Mouse (Mus musculus) neural tube, embryonic 11.5 days (tissue): ENCODE measurements at regions not wholly inside any gene's neighbourhood (a gene's known extent, or its start where the extent isn't known, plus 50 kb on each side); places are given as distances from the start of the nearest gene placed in this dataset.
A peak's percentile ranks its signal among the peaks of the same experiment; 100 is the strongest.

Experiments
- ATAC-seq: fragments of 200-750 bp; cut with Nextera tagmentation; 2 replicates; pipeline ENCODE4 v1.8.0; 2017; ENCODE audit warnings: moderate number of reproducible peaks, mild to moderate bottlenecking, moderate TSS enrichment, moderate library complexity; ENCODE audit not compliant: insufficient read depth, low FRiP score, low TSS enrichment
- DNase-seq: peaks from one replicate; pipeline ENCODE4 v3.0.0-alpha.2; 2015; ENCODE audit warnings: low spot score
- H3K27ac ChIP-seq: fragments of 300-500 bp; sonication (generic); 2 replicates; pipeline ENCODE4 v1.5.1; 2014; ENCODE audit warnings: low read depth, mild to moderate bottlenecking, low read length
- H3K27me3 ChIP-seq: fragments of 300-500 bp; sonication (generic); 2 replicates; pipeline ENCODE4 v1.6.1; 2014; ENCODE audit warnings: mild to moderate bottlenecking, low read length, mixed read lengths; ENCODE audit not compliant: control insufficient read depth, insufficient read depth
- H3K36me3 ChIP-seq: fragments of 300-500 bp; sonication (generic); 2 replicates; pipeline ENCODE4 v1.6.1; 2014; ENCODE audit warnings: mild to moderate bottlenecking, low read length, moderate library complexity, mixed read lengths; ENCODE audit not compliant: control insufficient read depth, insufficient read depth
- H3K4me1 ChIP-seq: fragments of 300-500 bp; sonication (generic); 2 replicates; pipeline ENCODE4 v1.6.1; 2014; ENCODE audit warnings: low read length, mixed read lengths; ENCODE audit not compliant: control insufficient read depth, insufficient read depth
- H3K4me2 ChIP-seq: fragments of 300-500 bp; sonication (generic); 2 replicates; pipeline ENCODE4 v1.6.1; 2014; ENCODE audit warnings: low read depth, mild to moderate bottlenecking, moderate library complexity
- H3K4me3 ChIP-seq: fragments of 300-500 bp; sonication (generic); 2 replicates; pipeline ENCODE4 v1.5.1; 2014; ENCODE audit warnings: low read depth, low read length
- H3K9ac ChIP-seq: fragments of 300-500 bp; sonication (generic); 2 replicates; pipeline ENCODE4 v1.6.1; 2014; ENCODE audit warnings: mild to moderate bottlenecking, low read length
- H3K9me3 ChIP-seq: fragments of 300-500 bp; sonication (generic); 2 replicates; pipeline ENCODE4 v1.6.1; 2016; ENCODE audit warnings: low read length; ENCODE audit not compliant: control insufficient read depth
- WGBS: fragments of 180-500 bp; shearing (Covaris S2); extraction: QIAGEN DNeasy Blood & Tissue Kit; methylation state at CpG from one replicate; pipeline ENCODE4 v1.1.7; 2014; 5-methylcytosine and 5-hydroxymethylcytosine counted together

DNA sequence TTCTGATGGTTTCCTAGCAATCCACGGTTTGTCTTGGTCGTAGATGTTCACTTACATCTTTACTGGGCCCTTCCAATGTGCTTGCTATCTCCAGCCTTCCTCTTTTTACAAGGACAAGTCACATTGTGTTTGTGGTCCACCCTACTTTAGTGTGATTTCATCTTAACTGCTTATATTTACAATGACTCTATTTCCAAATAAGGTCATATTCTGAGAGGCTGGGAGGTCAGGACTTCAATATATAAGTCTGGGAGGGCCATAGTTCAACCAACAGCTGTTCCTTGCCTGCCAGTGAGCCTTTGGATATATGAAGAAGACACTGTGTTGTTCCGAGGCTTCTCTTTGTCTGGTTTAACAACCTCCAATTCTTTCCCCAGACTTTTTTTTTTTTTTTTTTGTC is 569.9 kb downstream of the Ccdc171 start:
- no peaks in the 10 kb centered on the region for H3K27me3 ChIP-seq
- no peak overlapping the region for H3K4me2 ChIP-seq
- no peak for ATAC-seq
- DNase-seq, result no peak
- no peak overlapping the region for H3K4me3 ChIP-seq
- H3K4me1 ChIP-seq, result no peaks in the 10 kb centered on the region
- H3K9ac ChIP-seq, result no peak overlapping the region
- no peaks in the 10 kb centered on the region for H3K36me3 ChIP-seq
- no peak overlapping the region for H3K27ac ChIP-seq
- no peaks in the 10 kb centered on the region for H3K9me3 ChIP-seq
- 69% methylated on average over 3 of the region's 3 CpGs for WGBS

DNA sequence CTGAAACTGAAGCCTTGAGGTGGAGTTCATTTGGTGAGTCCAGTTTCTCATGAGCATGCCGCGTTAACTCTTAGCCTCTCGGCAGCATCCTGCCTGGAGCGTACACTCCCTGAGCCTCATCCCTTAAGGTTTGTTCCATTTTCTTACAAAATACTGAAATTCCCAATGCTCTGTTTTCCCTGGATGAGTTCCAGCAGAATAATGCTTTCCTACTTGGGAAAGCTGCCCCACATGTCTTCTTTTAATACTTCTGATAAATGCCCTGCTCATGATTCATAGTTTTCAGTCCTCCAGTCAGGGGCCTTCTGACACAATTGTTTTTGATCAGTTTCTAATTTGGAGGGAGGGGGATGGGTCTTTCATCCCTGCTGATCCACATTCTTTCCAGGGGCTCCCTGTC is 570.7 kb downstream of the Ccdc171 start:
- 85% methylated on average over 4 of the region's 4 CpGs for WGBS
- DNase-seq (no peak), ATAC-seq (no peak)
- Histone ChIP-seq H3K27me3 (no peaks in the 10 kb centered on the region), H3K4me2 (no peak overlapping the region), H3K4me1 (no peaks in the 10 kb centered on the region), H3K4me3 (no peak overlapping the region), H3K9me3 (no peaks in the 10 kb centered on the region), H3K9ac (no peak overlapping the region), H3K36me3 (no peaks in the 10 kb centered on the region), H3K27ac (no peak overlapping the region)

DNA sequence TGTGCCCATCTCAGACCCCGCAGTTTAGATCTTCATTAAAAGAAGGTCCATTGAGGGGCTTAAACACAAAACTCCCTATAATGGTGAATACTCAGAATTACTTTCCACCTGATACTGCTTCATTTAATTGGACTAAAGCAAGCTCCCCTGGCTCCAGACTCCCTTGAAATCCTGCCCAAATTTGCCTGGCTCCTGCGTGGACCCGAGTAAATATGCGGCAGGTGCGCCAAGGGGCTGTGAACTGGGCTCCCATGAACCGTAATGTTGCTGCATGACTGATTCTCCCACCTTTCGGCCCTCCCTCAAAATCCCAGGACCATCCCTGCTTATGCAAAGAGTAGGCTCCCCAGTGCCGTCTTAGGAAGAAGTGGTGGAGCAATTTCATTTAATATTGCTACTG is 573.7 kb downstream of the Ccdc171 start:
- Histone ChIP-seq H3K9me3 (no peaks in the 10 kb centered on the region), H3K9ac (no peak overlapping the region), H3K4me3 (no peak overlapping the region), H3K4me2 (no peak overlapping the region), H3K27ac (no peak overlapping the region), H3K36me3 (no peaks in the 10 kb centered on the region), H3K4me1 (no peaks in the 10 kb centered on the region), H3K27me3 (no peaks in the 10 kb centered on the region)
- WGBS, result 94% methylated on average over 8 of the region's 8 CpGs
- ATAC-seq (no peak), DNase-seq (no peak)

DNA sequence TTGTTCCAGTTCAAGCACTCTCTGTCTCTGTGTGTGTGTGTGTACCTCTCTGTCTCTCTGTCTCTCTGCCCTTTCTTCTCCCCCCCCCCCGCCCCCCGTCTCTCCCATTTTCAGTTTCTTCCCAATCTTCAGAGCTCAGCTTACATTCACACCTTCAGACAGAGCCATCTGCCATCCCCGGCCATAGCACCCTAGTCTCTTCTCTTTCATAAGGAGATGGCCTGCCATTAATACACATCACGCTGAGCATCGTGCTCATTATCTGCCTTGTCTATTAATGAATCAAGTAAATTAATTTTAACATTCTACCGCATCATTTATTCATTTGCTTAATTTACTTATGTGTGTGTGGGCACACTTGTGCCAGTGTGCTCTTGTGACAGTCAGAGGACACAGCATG is 573.2 kb downstream of the Bnc2 start:
- Histone ChIP-seq H3K4me3 (no peak overlapping the region), H3K9ac (no peak overlapping the region), H3K9me3 (no peaks in the 10 kb centered on the region), H3K27me3 (no peaks in the 10 kb centered on the region), H3K4me1 (no peaks in the 10 kb centered on the region), H3K4me2 (no peak overlapping the region), H3K27ac (no peak overlapping the region), H3K36me3 (no peaks in the 10 kb centered on the region)
- ATAC-seq (no peak), DNase-seq (no peak)
- 84% methylated on average over 6 of the region's 6 CpGs for WGBS

DNA sequence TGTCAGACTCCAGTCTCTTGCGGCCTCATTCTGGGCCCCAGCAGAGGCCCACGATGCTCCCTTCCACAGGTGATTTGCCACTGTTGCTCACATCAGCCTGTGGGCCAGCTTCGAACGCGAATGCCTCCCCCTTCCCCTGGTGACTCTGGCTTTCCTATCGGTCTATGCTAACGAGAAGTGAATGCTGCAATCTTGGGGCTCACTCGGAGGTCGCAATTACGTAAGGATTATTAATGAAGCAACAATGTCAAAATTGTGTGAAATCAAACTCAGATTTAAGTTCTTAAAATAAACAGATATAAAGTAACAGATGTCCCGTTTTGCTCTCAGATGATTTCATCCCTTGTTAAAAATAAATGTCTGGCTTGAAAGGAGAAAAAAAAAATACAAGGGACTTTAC is 572.3 kb downstream of the Bnc2 start:
- Histone ChIP-seq H3K27ac (no peak overlapping the region), H3K4me2 (no peak overlapping the region), H3K4me1 (no peaks in the 10 kb centered on the region), H3K9me3 (no peaks in the 10 kb centered on the region), H3K27me3 (no peaks in the 10 kb centered on the region), H3K36me3 (no peaks in the 10 kb centered on the region), H3K9ac (no peak overlapping the region), H3K4me3 (no peak overlapping the region)
- no peak for ATAC-seq
- DNase-seq, result no peak
- WGBS, result 86% methylated on average over 11 of the region's 11 CpGs

DNA sequence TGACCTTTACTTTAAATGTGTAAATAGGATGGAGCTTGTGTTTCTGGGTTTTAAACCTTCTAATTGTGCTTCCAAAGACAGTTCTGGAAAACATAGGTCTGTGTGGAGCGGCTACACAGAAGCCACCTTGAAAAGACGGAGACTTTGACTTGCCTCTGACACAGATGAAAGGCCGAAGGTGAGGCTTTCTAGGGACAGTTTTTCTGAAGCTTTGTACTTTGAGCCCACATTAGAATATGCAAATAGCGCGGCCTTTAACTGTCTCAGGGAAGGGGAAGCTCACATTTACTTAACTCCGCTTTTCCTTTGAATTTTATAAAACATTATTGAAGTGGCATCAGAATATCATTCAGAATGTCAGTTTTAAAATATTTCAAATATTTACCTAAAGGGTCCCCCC is 566.5 kb downstream of the Bnc2 start:
- DNase-seq, result no peak
- Histone ChIP-seq H3K4me2 (no peak overlapping the region), H3K9ac (no peak overlapping the region), H3K27ac (no peak overlapping the region), H3K4me3 (no peak overlapping the region), H3K4me1 (peaks cover 4% of the 10 kb centered on the region; the same call in 1 of the 2 replicates), H3K36me3 (no peaks in the 10 kb centered on the region), H3K9me3 (no peaks in the 10 kb centered on the region), H3K27me3 (no peaks in the 10 kb centered on the region)
- 67% methylated on average over 6 of the region's 6 CpGs for WGBS
- no peak for ATAC-seq

DNA sequence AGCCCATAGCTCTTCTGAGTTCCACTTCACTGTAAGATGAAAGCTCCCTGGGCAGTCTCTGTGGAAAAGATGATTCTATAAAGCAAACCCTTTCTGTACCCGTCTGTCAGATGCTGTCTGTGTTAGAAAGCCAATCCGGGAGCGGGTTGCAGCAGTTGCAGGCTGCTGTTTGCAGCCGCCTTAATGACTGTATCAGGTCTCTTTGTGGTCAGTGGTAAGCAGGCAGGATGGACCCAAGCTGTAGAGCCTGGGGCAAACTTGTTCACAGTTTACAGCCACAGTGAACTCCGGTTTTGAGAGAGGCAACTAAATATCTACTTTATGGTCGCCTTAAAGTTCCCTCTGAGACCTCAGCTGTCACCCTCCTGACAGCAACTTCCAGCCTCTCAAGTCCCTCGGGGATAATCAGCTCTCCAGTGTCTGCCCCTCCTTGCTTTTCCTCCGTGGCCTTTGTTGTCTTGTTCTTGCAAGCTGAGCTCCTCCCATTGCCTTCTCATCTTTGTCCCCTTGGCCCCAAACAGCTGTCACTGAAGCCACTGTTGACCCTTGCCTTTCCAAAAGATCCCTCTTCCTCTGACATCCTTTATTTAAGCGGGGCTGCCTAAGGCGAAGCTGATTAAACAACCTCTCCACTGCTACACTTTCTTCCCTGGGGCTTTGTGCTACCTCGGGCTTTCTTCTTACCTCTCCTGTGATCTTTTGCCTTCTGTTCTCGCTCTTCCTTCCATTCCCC is 565.1 kb downstream of the Bnc2 start:
- no peaks in the 10 kb centered on the region for H3K9me3 ChIP-seq
- H3K4me2 ChIP-seq, result no peak overlapping the region
- ATAC-seq (0 out of 2 replicates have a peak, but pooled peaks have one; percentile 31), DNase-seq (peak; percentile 52)
- WGBS, result 5% methylated on average over 12 of the region's 12 CpGs
- H3K36me3 ChIP-seq, result no peaks in the 10 kb centered on the region
- H3K9ac ChIP-seq, result no peak overlapping the region
- H3K4me1 ChIP-seq, result peaks cover 4% of the 10 kb centered on the region; the same call in 1 of the 2 replicates
- H3K4me3 ChIP-seq, result no peak overlapping the region
- H3K27me3 ChIP-seq, result no peaks in the 10 kb centered on the region
- no peak overlapping the region for H3K27ac ChIP-seq

DNA sequence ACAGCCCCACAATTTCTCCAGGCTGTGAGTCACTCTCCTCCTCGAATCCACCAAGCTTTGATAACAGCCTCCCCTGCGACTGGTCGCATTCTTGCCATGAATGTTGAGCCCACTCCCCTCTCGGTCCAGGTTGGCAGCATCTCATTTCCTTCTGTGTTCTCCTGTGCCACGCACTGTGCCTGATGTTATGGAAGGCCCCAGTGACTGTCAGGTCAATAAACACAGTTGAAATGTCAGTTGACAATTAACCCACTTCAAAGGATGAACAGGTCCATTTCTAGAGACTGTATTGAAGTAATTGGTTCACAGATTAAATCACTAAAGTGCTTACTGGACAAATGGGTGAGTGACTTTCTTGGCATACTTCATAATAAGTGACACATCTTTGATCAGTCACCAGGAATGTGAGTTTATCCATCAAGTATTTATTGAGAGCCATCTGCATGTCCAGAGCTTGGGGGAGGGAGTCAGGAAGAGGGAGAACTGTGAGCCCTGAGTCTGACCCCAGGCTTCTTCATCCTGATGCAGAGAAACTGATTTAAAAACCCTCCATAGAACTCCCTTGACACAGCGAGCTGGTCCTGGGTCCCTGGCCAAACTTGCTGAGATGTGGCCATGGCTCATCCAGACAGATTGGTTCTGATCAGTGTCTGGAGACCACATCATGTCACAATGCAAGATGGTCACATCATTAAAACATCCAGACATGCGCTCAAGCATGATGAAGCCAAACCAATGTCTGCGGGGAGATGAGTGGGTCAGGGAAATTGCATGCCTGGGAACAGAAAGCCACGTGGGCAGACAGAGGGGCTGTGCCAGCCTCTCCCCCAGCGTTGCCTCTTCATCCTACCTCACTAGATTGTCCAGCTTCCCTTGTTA is 560.7 kb downstream of the Bnc2 start:
- no peak overlapping the region for H3K9ac ChIP-seq
- no peak overlapping the region for H3K4me2 ChIP-seq
- H3K4me3 ChIP-seq, result no peak overlapping the region
- DNase-seq, result no peak
- H3K27me3 ChIP-seq, result no peaks in the 10 kb centered on the region
- ATAC-seq, result no peak
- no peaks in the 10 kb centered on the region for H3K36me3 ChIP-seq
- H3K9me3 ChIP-seq, result no peaks in the 10 kb centered on the region
- no peak overlapping the region for H3K27ac ChIP-seq
- H3K4me1 ChIP-seq, result peaks cover 4% of the 10 kb centered on the region; the same call in 1 of the 2 replicates
- WGBS, result 73% methylated on average over 10 of the region's 10 CpGs
